Mouse (Mus musculus): ENCODE data around the gene Pold1. TPM values are rescaled to one million over a fixed set of nuclear protein-coding genes. Genes with fewer than 3 reads are reported as not detected.

Pold1 gene
- polyA plus RNA-seq, 1 experiment from 2014 or later, result 84.3 TPM

- no peak overlapping the region for H3K27ac ChIP-seq (replicated peaks; ENCODE audit: low read depth, low read length)
These were observed 24.4 kb upstream of the Pold1 start for GRCm38 (mm10) chr7:44572956-44573484.

GRCm38 (mm10) chr7:44572213-44572701 is 23.6 kb upstream of the Pold1 start, which contains the start of gene Napsa:
Gene Napsa, plus strand, starts transcription at chr7:44572380.
- Histone ChIP-seq H3K27me3 (ENCODE audit: control insufficient read depth, insufficient read depth, low read length) (no peaks in the 10 kb centered on the region), H3K36me3 (ENCODE audit: control insufficient read depth, insufficient read depth, low read length) (no peaks in the 10 kb centered on the region), H3K27ac (replicated peaks; ENCODE audit: low read depth, low read length) (no peak within 1 kb of the TSS), H3K9ac (ENCODE audit: low read length) (no peak within 1 kb of the TSS), H3K4me2 (ENCODE audit: low read depth, severe bottlenecking) (no peak within 1 kb of the TSS), H3K4me1 (ENCODE audit: control insufficient read depth, insufficient read depth, low read length) (no peaks in the 10 kb centered on the region), H3K4me3 (ENCODE audit: low read depth, low read length) (no peak within 1 kb of the TSS), H3K9me3 (ENCODE audit: control insufficient read depth, low read length) (no peaks in the 10 kb centered on the region)
- ATAC-seq (ENCODE audit: insufficient number of reproducible peaks, low FRiP score, low TSS enrichment, low read depth), result no peak
- WGBS, result 45% methylated on average over 6 of the region's 7 CpGs
- DNase-seq (ENCODE audit: low spot score), result no peak

More at GRCm38 (mm10) chr7:44572956-44573484, 24.4 kb upstream of the Pold1 start:
- H3K4me3 ChIP-seq (ENCODE audit: low read depth, low read length), result no peak overlapping the region
- 84% methylated on average over 5 of the region's 5 CpGs for WGBS
- DNase-seq (ENCODE audit: low spot score) (no peak), ATAC-seq (ENCODE audit: insufficient number of reproducible peaks, low FRiP score, low TSS enrichment, low read depth) (no peak)
- H3K36me3 ChIP-seq (ENCODE audit: control insufficient read depth, insufficient read depth, low read length), result no peaks in the 10 kb centered on the region
- no peaks in the 10 kb centered on the region for H3K27me3 ChIP-seq (ENCODE audit: control insufficient read depth, insufficient read depth, low read length)
- no peak overlapping the region for H3K4me2 ChIP-seq (ENCODE audit: low read depth, severe bottlenecking)
- no peaks in the 10 kb centered on the region for H3K4me1 ChIP-seq (ENCODE audit: control insufficient read depth, insufficient read depth, low read length)
- H3K9ac ChIP-seq (ENCODE audit: low read length), result no peak overlapping the region
- no peaks in the 10 kb centered on the region for H3K9me3 ChIP-seq (ENCODE audit: control insufficient read depth, low read length)

DNA sequence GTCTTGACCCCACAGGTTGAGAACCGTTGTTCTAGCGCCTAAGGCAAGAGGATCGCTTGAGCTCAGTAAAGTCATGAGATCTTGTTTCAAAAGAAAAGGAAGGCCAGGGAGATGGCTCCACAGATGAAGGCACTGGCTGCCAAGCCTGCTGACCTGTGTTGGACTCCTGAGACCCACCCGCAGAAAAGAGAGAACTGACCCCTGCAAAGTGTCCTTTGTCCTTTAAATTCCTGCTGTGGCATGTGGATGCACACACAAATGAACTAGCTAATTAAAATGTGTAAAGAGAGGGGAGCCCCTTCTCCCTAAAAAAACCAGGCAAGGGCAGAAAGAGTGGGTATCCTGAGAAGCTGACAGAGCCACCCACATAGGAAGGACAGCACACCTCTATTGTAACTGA is 23.2 kb upstream of the Pold1 start:
- Histone ChIP-seq H3K36me3 (ENCODE audit: control insufficient read depth, insufficient read depth, low read length) (no peaks in the 10 kb centered on the region), H3K9me3 (ENCODE audit: control insufficient read depth, low read length) (no peaks in the 10 kb centered on the region)
- WGBS, result 59% methylated on average over 4 of the region's 4 CpGs

GRCm38 (mm10) chr7:44570989-44571388 is 22.3 kb upstream of the Pold1 start:
- 83% methylated on average over 6 of the region's 6 CpGs for WGBS
- no peaks in the 10 kb centered on the region for H3K36me3 ChIP-seq (ENCODE audit: control insufficient read depth, insufficient read depth, low read length)
- H3K9ac ChIP-seq (ENCODE audit: low read length), result no peak overlapping the region
- H3K4me1 ChIP-seq (ENCODE audit: control insufficient read depth, insufficient read depth, low read length), result no peaks in the 10 kb centered on the region
- no peak for ATAC-seq (ENCODE audit: insufficient number of reproducible peaks, low FRiP score, low TSS enrichment, low read depth)
- H3K4me3 ChIP-seq (ENCODE audit: low read depth, low read length), result no peak overlapping the region
- DNase-seq (ENCODE audit: low spot score), result no peak
- H3K27ac ChIP-seq (replicated peaks; ENCODE audit: low read depth, low read length), result no peak overlapping the region
- H3K27me3 ChIP-seq (ENCODE audit: control insufficient read depth, insufficient read depth, low read length), result no peaks in the 10 kb centered on the region
- H3K4me2 ChIP-seq (ENCODE audit: low read depth, severe bottlenecking), result no peak overlapping the region
- H3K9me3 ChIP-seq (ENCODE audit: control insufficient read depth, low read length), result no peaks in the 10 kb centered on the region

More for the DNA sequence above, 23.2 kb upstream of the Pold1 start:
- Histone ChIP-seq H3K27ac (replicated peaks; ENCODE audit: low read depth, low read length) (no peak overlapping the region), H3K9ac (ENCODE audit: low read length) (no peak overlapping the region), H3K4me3 (ENCODE audit: low read depth, low read length) (no peak overlapping the region), H3K27me3 (ENCODE audit: control insufficient read depth, insufficient read depth, low read length) (no peaks in the 10 kb centered on the region), H3K4me1 (ENCODE audit: control insufficient read depth, insufficient read depth, low read length) (no peaks in the 10 kb centered on the region), H3K4me2 (ENCODE audit: low read depth, severe bottlenecking) (no peak overlapping the region)
- DNase-seq (ENCODE audit: low spot score) (no peak), ATAC-seq (ENCODE audit: insufficient number of reproducible peaks, low FRiP score, low TSS enrichment, low read depth) (no peak)

DNA sequence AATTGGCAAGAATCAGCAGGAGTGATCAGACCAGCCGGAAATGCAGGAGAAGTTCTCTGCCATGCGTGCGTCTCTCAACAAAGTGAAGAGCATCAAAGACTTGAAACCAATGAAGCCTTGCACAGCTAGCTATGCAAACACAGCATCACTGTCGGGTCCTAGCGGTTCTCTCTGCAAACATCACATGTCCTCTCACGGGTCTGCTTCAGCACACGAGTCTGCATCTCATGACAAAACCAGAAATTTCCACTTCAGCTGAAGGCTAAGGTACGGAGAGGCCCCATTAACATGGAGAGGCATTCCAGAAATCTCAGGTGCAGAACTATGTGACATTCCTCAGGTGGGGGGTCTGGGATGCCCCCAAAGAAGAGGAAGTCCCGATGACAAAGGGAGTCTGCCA is 20.2 kb upstream of the Pold1 start:
- no peak overlapping the region for H3K27ac ChIP-seq (replicated peaks; ENCODE audit: low read depth, low read length)
- H3K27me3 ChIP-seq (ENCODE audit: control insufficient read depth, insufficient read depth, low read length), result no peaks in the 10 kb centered on the region
- no peaks in the 10 kb centered on the region for H3K4me1 ChIP-seq (ENCODE audit: control insufficient read depth, insufficient read depth, low read length)
- H3K4me2 ChIP-seq (ENCODE audit: low read depth, severe bottlenecking), result no peak overlapping the region
- H3K9me3 ChIP-seq (ENCODE audit: control insufficient read depth, low read length), result no peaks in the 10 kb centered on the region
- 76% methylated on average over 9 of the region's 9 CpGs for WGBS
- no peak overlapping the region for H3K9ac ChIP-seq (ENCODE audit: low read length)
- H3K36me3 ChIP-seq (ENCODE audit: control insufficient read depth, insufficient read depth, low read length), result no peaks in the 10 kb centered on the region
- ATAC-seq (ENCODE audit: insufficient number of reproducible peaks, low FRiP score, low TSS enrichment, low read depth), result no peak
- H3K4me3 ChIP-seq (ENCODE audit: low read depth, low read length), result no peak overlapping the region
- no peak for DNase-seq (ENCODE audit: low spot score)

- Histone ChIP-seq H3K27ac (replicated peaks; ENCODE audit: low read depth, low read length) (no peak overlapping the region), H3K4me2 (ENCODE audit: low read depth, severe bottlenecking) (no peak overlapping the region), H3K36me3 (ENCODE audit: control insufficient read depth, insufficient read depth, low read length) (no peaks in the 10 kb centered on the region), H3K4me1 (ENCODE audit: control insufficient read depth, insufficient read depth, low read length) (no peaks in the 10 kb centered on the region), H3K27me3 (ENCODE audit: control insufficient read depth, insufficient read depth, low read length) (no peaks in the 10 kb centered on the region), H3K9ac (ENCODE audit: low read length) (no peak overlapping the region), H3K9me3 (ENCODE audit: control insufficient read depth, low read length) (no peaks in the 10 kb centered on the region), H3K4me3 (ENCODE audit: low read depth, low read length) (no peak overlapping the region)
- DNase-seq (ENCODE audit: low spot score), result no peak
- 72% methylated on average over 6 of the region's 6 CpGs for WGBS
- ATAC-seq (ENCODE audit: insufficient number of reproducible peaks, low FRiP score, low TSS enrichment, low read depth), result no peak
These were observed 16.8 kb upstream of the Pold1 start for GRCm38 (mm10) chr7:44565414-44565813.

GRCm38 (mm10) chr7:44564486-44564885 is 15.8 kb upstream of the Pold1 start:
- no peaks in the 10 kb centered on the region for H3K27me3 ChIP-seq (ENCODE audit: control insufficient read depth, insufficient read depth, low read length)
- DNase-seq (ENCODE audit: low spot score), result no peak
- WGBS, result 85% methylated on average over 10 of the region's 10 CpGs
- H3K9me3 ChIP-seq (ENCODE audit: control insufficient read depth, low read length), result no peaks in the 10 kb centered on the region
- no peak overlapping the region for H3K4me3 ChIP-seq (ENCODE audit: low read depth, low read length)
- no peak overlapping the region for H3K27ac ChIP-seq (replicated peaks; ENCODE audit: low read depth, low read length)
- H3K4me1 ChIP-seq (ENCODE audit: control insufficient read depth, insufficient read depth, low read length), result no peaks in the 10 kb centered on the region
- ATAC-seq (ENCODE audit: insufficient number of reproducible peaks, low FRiP score, low TSS enrichment, low read depth), result no peak
- H3K9ac ChIP-seq (ENCODE audit: low read length), result no peak overlapping the region
- no peaks in the 10 kb centered on the region for H3K36me3 ChIP-seq (ENCODE audit: control insufficient read depth, insufficient read depth, low read length)
- H3K4me2 ChIP-seq (ENCODE audit: low read depth, severe bottlenecking), result no peak overlapping the region

GRCm38 (mm10) chr7:44563284-44563683 is 14.6 kb upstream of the Pold1 start:
- H3K27me3 ChIP-seq (ENCODE audit: control insufficient read depth, insufficient read depth, low read length), result no peaks in the 10 kb centered on the region
- H3K4me3 ChIP-seq (ENCODE audit: low read depth, low read length), result no peak overlapping the region
- ATAC-seq (ENCODE audit: insufficient number of reproducible peaks, low FRiP score, low TSS enrichment, low read depth) (no peak), DNase-seq (ENCODE audit: low spot score) (no peak)
- 50% methylated on average over 8 of the region's 8 CpGs for WGBS
- H3K9ac ChIP-seq (ENCODE audit: low read length), result no peak overlapping the region
- H3K27ac ChIP-seq (replicated peaks; ENCODE audit: low read depth, low read length), result no peak overlapping the region
- H3K4me2 ChIP-seq (ENCODE audit: low read depth, severe bottlenecking), result no peak overlapping the region
- no peaks in the 10 kb centered on the region for H3K9me3 ChIP-seq (ENCODE audit: control insufficient read depth, low read length)
- no peaks in the 10 kb centered on the region for H3K36me3 ChIP-seq (ENCODE audit: control insufficient read depth, insufficient read depth, low read length)
- H3K4me1 ChIP-seq (ENCODE audit: control insufficient read depth, insufficient read depth, low read length), result no peaks in the 10 kb centered on the region
